Mouse (Mus musculus): ENCODE data around the gene Gm19965.

Gm19965 gene

DNA sequence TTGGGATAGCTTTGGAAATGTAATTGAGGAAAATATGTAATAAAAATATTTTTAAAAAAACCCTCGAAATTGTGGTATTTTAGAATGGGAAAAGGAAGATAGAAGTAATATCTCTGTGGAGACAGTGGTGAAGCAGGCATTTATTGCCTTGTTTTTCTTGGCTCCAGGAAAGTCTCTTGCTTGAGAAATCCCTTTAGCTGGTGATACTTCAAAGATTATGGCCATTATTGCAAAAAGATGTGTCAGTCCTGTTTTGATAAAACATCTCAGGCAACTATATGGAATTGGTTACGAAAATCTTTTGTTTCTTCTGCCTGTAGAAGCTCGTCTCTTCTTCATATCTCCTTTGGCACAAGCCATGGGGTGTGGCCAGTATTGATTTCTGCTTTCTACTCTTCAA is at the start of gene Gm19965:
Gm19965 (plus strand) TSS at position 301 of the 400 bp plus-strand sequence.
- no peak for DNase-seq (ENCODE audit: low spot score in 2 of 2)

DNA sequence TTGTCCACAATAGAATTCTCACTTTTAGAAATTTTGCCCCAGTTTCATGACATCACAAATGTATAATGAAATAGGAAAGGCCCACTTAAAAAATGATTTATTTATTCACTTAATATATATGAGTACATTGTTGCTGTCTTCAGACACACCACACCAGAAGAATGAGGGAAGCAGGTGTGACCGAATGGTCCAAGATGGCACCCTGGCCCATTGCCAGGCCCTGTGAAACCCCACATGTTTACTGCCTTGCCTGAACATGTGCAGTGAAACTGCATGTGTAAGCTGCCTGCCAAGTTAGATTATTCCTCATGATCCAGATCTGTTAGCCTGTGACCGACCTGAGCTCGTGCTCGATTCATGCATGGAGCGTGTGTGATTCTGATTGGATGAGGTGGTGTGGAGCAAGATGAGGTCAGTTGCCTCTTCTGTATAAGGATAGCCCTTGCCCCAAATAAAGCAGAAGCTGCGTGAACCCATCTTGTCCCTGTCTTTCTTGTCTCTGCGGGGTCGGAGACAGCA is 20.3 kb upstream of the Gm19965 start:
- DNase-seq (ENCODE audit: low spot score in 2 of 2): no peak
